Mouse (Mus musculus) kidney, adult 2 months (tissue): ENCODE measurements around the gene Entpd6. TPM values are rescaled to one million over a fixed set of nuclear protein-coding genes. Genes with fewer than 3 reads are reported as not detected.

ENCODE experiments used
- DNase-seq: peaks from one replicate; pipeline ENCODE4 v3.0.0; 2021
- H3K27ac ChIP-seq: fragments of 200-500 bp; 2 replicates; pipeline ENCODE4 v1.5.1; 2012; ENCODE audit warnings: low read depth, low read length, control low read depth, inconsistent platforms; ENCODE audit not compliant: insufficient read depth
- H3K27me3 ChIP-seq: fragments of 200-500 bp; replicated peaks from 2 replicates; pipeline ENCODE4 v1.6.1; 2012; ENCODE audit warnings: mild to moderate bottlenecking, moderate library complexity, low read length, inconsistent platforms; ENCODE audit not compliant: control insufficient read depth, insufficient read depth
- H3K36me3 ChIP-seq: fragments of 200-500 bp; 2 replicates; pipeline ENCODE4 v1.6.1; 2012; ENCODE audit warnings: mild to moderate bottlenecking, moderate library complexity, low read length, inconsistent platforms; ENCODE audit not compliant: control insufficient read depth, insufficient read depth
- H3K4me1 ChIP-seq: fragments of 200-500 bp; 2 replicates; pipeline ENCODE4 v1.6.1; 2011; ENCODE audit warnings: low read length; ENCODE audit not compliant: control insufficient read depth, insufficient read depth
- H3K4me3 ChIP-seq: fragments of 200-500 bp; 2 replicates; pipeline ENCODE4 v1.5.1; 2011; ENCODE audit warnings: mild to moderate bottlenecking, low read depth, low read length, control low read depth; ENCODE audit not compliant: insufficient read depth
- CTCF ChIP-seq: fragments of 200-500 bp; conservative IDR thresholded peaks from 2 replicates; pipeline ENCODE4 v1.5.1; 2011; ENCODE audit warnings: low read depth, mild to moderate bottlenecking, control low read depth, low read length, moderate library complexity, mixed read lengths; ENCODE audit not compliant: insufficient read depth, insufficient read length
- POLR2A ChIP-seq: fragments of 200-500 bp; IDR thresholded peaks from one replicate; pipeline ENCODE4 v1.6.1; 2011; ENCODE audit warnings: low read depth, low read length, control low read depth
- WGBS: fragments of 180-500 bp; shearing (Covaris S2); methylation state at CpG from one replicate; pipeline ENCODE4 v1.1.7; 2018; 5-methylcytosine and 5-hydroxymethylcytosine counted together
- polyA plus RNA-seq: library from polyadenylated mRNA; depleted of rRNA; stranded (reverse); fragments of >200 nt; gene quantifications from 2 replicates; pipeline ENCODE4 v1.2.3, GENCODE M21; 2012; rRNA removed

The Entpd6 gene
- polyA plus RNA-seq, 1 experiment, result 22.0 TPM

- Histone ChIP-seq H3K4me3 (no peak overlapping the region), H3K27me3 (no peaks in the 10 kb centered on the region), H3K4me1 (no peaks in the 10 kb centered on the region), H3K36me3 (no peaks in the 10 kb centered on the region), H3K27ac (no peak overlapping the region)
- TF ChIP-seq POLR2A, result no peak
- no peak for TF ChIP-seq CTCF
- WGBS, result 83% methylated on average over 5 of the region's 5 CpGs
- no peak for DNase-seq
Observed at GRCm38 (mm10) chr2:150810603-150811002, 61.8 kb downstream of the Entpd6 start.

- Histone ChIP-seq H3K4me1 (no peaks in the 10 kb centered on the region), H3K27ac (no peak overlapping the region), H3K4me3 (no peak overlapping the region), H3K27me3 (no peaks in the 10 kb centered on the region), H3K36me3 (no peaks in the 10 kb centered on the region)
- TF ChIP-seq CTCF, result no peak
- TF ChIP-seq POLR2A, result no peak
- no peak for DNase-seq
- 94% methylated on average over 6 of the region's 6 CpGs for WGBS
Observed at GRCm38 (mm10) chr2:150812816-150813215, 64.0 kb downstream of the Entpd6 start.

GRCm38 (mm10) chr2:150816676-150817402 is 68.0 kb downstream of the Entpd6 start:
- H3K4me3 ChIP-seq, result no peak overlapping the region
- H3K36me3 ChIP-seq, result no peaks in the 10 kb centered on the region
- no peak for DNase-seq
- no peaks in the 10 kb centered on the region for H3K4me1 ChIP-seq
- H3K27me3 ChIP-seq, result no peaks in the 10 kb centered on the region
- no peak for TF ChIP-seq CTCF
- TF ChIP-seq POLR2A, result no peak
- WGBS, result 93% methylated on average over 18 of the region's 18 CpGs
- no peak overlapping the region for H3K27ac ChIP-seq

GRCm38 (mm10) chr2:150818742-150819141 is 69.9 kb downstream of the Entpd6 start:
- H3K27ac ChIP-seq, result no peak overlapping the region
- no peak for TF ChIP-seq CTCF
- TF ChIP-seq POLR2A, result no peak
- no peaks in the 10 kb centered on the region for H3K27me3 ChIP-seq
- no peaks in the 10 kb centered on the region for H3K4me1 ChIP-seq
- WGBS, result 75% methylated on average over 8 of the region's 8 CpGs
- no peak for DNase-seq
- no peak overlapping the region for H3K4me3 ChIP-seq
- no peaks in the 10 kb centered on the region for H3K36me3 ChIP-seq

GRCm38 (mm10) chr2:150820720-150821119 is 71.9 kb downstream of the Entpd6 start:
- Histone ChIP-seq H3K27ac (no peak overlapping the region), H3K27me3 (no peaks in the 10 kb centered on the region), H3K4me3 (no peak overlapping the region), H3K4me1 (no peaks in the 10 kb centered on the region), H3K36me3 (no peaks in the 10 kb centered on the region)
- DNase-seq, result no peak
- no peak for TF ChIP-seq POLR2A
- no peak for TF ChIP-seq CTCF
- 92% methylated on average over 8 of the region's 8 CpGs for WGBS

Other genes starting within 250 kb of the Entpd6 start
- 0.22 and 1.3 TPM in 2 replicates for gene Cst7, start 178.6 kb upstream of the Entpd6 start, polyA plus RNA-seq
- gene Apmap, start 140.5 kb upstream of the Entpd6 start, polyA plus RNA-seq, result 172 and 181 TPM in 2 replicates
- gene Acss1, start 80.5 kb upstream of the Entpd6 start, polyA plus RNA-seq, result 461 and 477 TPM in 2 replicates
- gene Vsx1, start 59.7 kb upstream of the Entpd6 start, polyA plus RNA-seq, result not detected in 2 replicates
- 24.7 and 27.0 TPM in 2 replicates for gene Pygb, start 37.7 kb downstream of the Entpd6 start, polyA plus RNA-seq
- 62.6 and 64.2 TPM in 2 replicates for gene Abhd12, start 155.7 kb downstream of the Entpd6 start, polyA plus RNA-seq
- gene Gins1, start 156.4 kb downstream of the Entpd6 start, polyA plus RNA-seq, result 0.52 and 0.57 TPM in 2 replicates